Mouse (Mus musculus) megakaryocyte-erythroid progenitor cell, adult 5 weeks (primary cell): ENCODE results near the gene Serpind1. TPM values are rescaled to one million over a fixed set of nuclear protein-coding genes. Genes with fewer than 3 reads are reported as not detected.

Experiments
- polyA plus RNA-seq: library from polyadenylated mRNA; stranded (reverse); fragments of >175 nt; gene quantifications from 2 replicates; pipeline ENCODE4 v1.2.3, GENCODE M21; 2012

The Serpind1 gene
- polyA plus RNA-seq = not detected in 2 replicates

GRCm38 (mm10) chr16:17331116-17331515 is at the start of gene Serpind1:
Serpind1 (plus strand) TSS chr16:17331371.

Other genes starting within 250 kb of the Serpind1 start
- 62.2 and 70.3 TPM in 2 replicates for gene Ppil2, start 220.1 kb upstream of the Serpind1 start, polyA plus RNA-seq
- gene 2610318N02Rik, start 206.2 kb upstream of the Serpind1 start, polyA plus RNA-seq = 17.4 and 21.5 TPM in 2 replicates
- 372 and 512 TPM in 2 replicates for gene Sdf2l1, start 199.0 kb upstream of the Serpind1 start, polyA plus RNA-seq
- 53.3 and 57.2 TPM in 2 replicates for gene Ydjc, start 186.8 kb upstream of the Serpind1 start, polyA plus RNA-seq
- gene Ccdc116, start 184.1 kb upstream of the Serpind1 start, polyA plus RNA-seq = 2.6 and 3.2 TPM in 2 replicates
- 80.5 and 87.5 TPM in 2 replicates for gene Ube2l3, start 128.7 kb upstream of the Serpind1 start, polyA plus RNA-seq
- gene Rimbp3, start 122.8 kb upstream of the Serpind1 start, polyA plus RNA-seq = 0.18 and 0.25 TPM in 2 replicates
- 5.5 and 7.6 TPM in 2 replicates for gene Hic2, start 97.8 kb upstream of the Serpind1 start, polyA plus RNA-seq
- gene Tmem191c, start 55.3 kb upstream of the Serpind1 start, polyA plus RNA-seq = 18.3 and 31.9 TPM in 2 replicates
- 3.4 and 4.4 TPM in 2 replicates for gene Snap29, start 74.6 kb downstream of the Serpind1 start, polyA plus RNA-seq
- gene Pi4ka, start 74.9 kb downstream of the Serpind1 start, polyA plus RNA-seq = 25.8 and 26.5 TPM in 2 replicates
- 23.0 and 23.5 TPM in 2 replicates for gene Crkl, start 120.6 kb downstream of the Serpind1 start, polyA plus RNA-seq
- gene Aifm3, start 158.2 kb downstream of the Serpind1 start, polyA plus RNA-seq = 0.02 and 0.09 TPM in 2 replicates
- gene Lztr1, start 177.3 kb downstream of the Serpind1 start, polyA plus RNA-seq = 38.5 and 42.1 TPM in 2 replicates
- gene Thap7, start 199.8 kb downstream of the Serpind1 start, polyA plus RNA-seq = 117 and 148 TPM in 2 replicates
- not detected in 2 replicates for gene Lrrc74b, start 229.9 kb downstream of the Serpind1 start, polyA plus RNA-seq
- gene P2rx6, start 230.5 kb downstream of the Serpind1 start, polyA plus RNA-seq = 0.03 TPM in 1 of 2 replicates, not detected in the other